Mouse (Mus musculus) forebrain, embryonic 13.5 days (tissue): ENCODE results near the gene Fam102a. TPM values are rescaled to one million over a fixed set of nuclear protein-coding genes. Genes with fewer than 3 reads are reported as not detected.
"Not testable (repeated sequence)": the region's sequence is repeated elsewhere in the genome, so short reads cannot be mapped to it uniquely, and the experiment has no call there.

Experiments used
- ATAC-seq: fragments of 200-750 bp; cut with Nextera tagmentation; 2 replicates; pipeline ENCODE4 v1.8.0; 2017
- H3K27ac ChIP-seq: fragments of 300-500 bp; sonication (generic); 2 replicates; pipeline ENCODE4 v1.5.1; 2015; ENCODE audit warnings: inconsistent platforms, mild to moderate bottlenecking, moderate library complexity
- H3K27me3 ChIP-seq: fragments of 300-500 bp; sonication (generic); 2 replicates; pipeline ENCODE4 v1.6.1; 2015; ENCODE audit warnings: mild to moderate bottlenecking, inconsistent platforms
- H3K36me3 ChIP-seq: fragments of 300-500 bp; sonication (generic); 2 replicates; pipeline ENCODE4 v1.6.1; 2015; ENCODE audit warnings: mild to moderate bottlenecking, inconsistent platforms; ENCODE audit not compliant: poor library complexity, severe bottlenecking
- H3K4me1 ChIP-seq: fragments of 300-500 bp; sonication (generic); 2 replicates; pipeline ENCODE4 v1.6.1; 2015; ENCODE audit warnings: inconsistent platforms
- H3K4me2 ChIP-seq: fragments of 300-500 bp; sonication (generic); 2 replicates; pipeline ENCODE4 v1.6.1; 2015; ENCODE audit warnings: inconsistent platforms, mild to moderate bottlenecking, moderate library complexity
- H3K4me3 ChIP-seq: fragments of 300-500 bp; sonication (generic); 2 replicates; pipeline ENCODE4 v1.5.1; 2015; ENCODE audit warnings: mild to moderate bottlenecking, inconsistent platforms
- H3K9ac ChIP-seq: fragments of 300-500 bp; sonication (generic); 2 replicates; pipeline ENCODE4 v1.6.1; 2015; ENCODE audit warnings: mild to moderate bottlenecking, inconsistent platforms
- H3K9me3 ChIP-seq: fragments of 300-500 bp; sonication (generic); replicated peaks from 2 replicates; pipeline ENCODE4 v1.6.1; 2016; ENCODE audit warnings: inconsistent platforms
- WGBS: fragments of 180-500 bp; shearing (Covaris S2); methylation state at CpG from one replicate; pipeline ENCODE4 v1.1.7; 2015; 5-methylcytosine and 5-hydroxymethylcytosine counted together
- polyA plus RNA-seq: library from polyadenylated mRNA; unstranded; fragments of >200 nt; fragmentation: Nextera tagmentation; extraction: Ambion mirVana; gene quantifications from 2 replicates; pipeline ENCODE4 v1.2.1, GENCODE M21; 2015

Gene Fam102a
- 4.5 and 5.2 TPM in 2 replicates for polyA plus RNA-seq

DNA sequence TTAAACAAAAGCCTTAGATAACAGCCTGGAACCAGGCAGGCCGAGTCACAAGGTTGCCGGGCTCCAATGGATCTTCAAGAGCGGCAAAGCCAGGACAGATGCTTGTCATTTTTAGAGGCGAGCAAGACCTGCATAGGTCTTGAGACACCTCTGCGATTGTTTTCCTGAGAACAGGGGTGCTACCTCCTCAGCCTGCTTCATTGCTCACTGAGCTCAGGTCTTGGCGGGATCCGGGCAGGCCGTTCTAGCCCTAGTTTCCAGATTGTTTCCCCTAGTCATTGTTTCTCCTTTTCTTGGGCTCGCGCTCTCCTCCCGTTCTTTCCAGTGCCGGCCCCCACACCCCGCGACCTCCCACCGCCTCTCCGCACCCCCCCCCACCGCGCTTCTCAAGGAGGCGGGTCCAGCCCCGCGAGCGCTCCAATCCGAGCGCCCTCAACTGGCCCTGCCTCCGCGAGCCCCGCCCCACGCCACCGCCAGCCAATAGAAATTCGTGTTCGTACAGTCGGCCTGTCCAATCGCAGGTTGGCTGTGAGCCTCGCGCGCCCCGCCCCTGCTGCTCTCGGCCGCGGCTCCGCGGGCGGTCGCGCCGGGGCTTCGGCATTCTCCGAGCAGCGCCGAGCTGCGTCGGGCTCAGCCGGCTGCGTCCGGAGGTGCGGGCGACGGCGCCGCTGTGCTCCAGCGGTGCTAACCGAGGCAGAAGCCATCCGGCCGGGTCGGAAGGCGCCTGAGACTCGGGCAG, at the start of gene Fam102a:
Gene Fam102a (plus strand): TSS at position 600 of the 739 bp plus-strand sequence.
- Histone ChIP-seq H3K4me1 (peaks cover 54% of the 10 kb centered on the region), H3K36me3 (no peaks in the 10 kb centered on the region), H3K4me3 (peak within 1 kb of the TSS; percentile 93), H3K27ac (peak within 1 kb of the TSS; percentile 88), H3K9me3 (no peaks in the 10 kb centered on the region), H3K4me2 (peak within 1 kb of the TSS; percentile 84), H3K27me3 (no peaks in the 10 kb centered on the region), H3K9ac (peak within 1 kb of the TSS; percentile 92)
- WGBS, result under 1% methylated on average over 66 of the region's 67 CpGs
- peak; percentile 98 for ATAC-seq

DNA sequence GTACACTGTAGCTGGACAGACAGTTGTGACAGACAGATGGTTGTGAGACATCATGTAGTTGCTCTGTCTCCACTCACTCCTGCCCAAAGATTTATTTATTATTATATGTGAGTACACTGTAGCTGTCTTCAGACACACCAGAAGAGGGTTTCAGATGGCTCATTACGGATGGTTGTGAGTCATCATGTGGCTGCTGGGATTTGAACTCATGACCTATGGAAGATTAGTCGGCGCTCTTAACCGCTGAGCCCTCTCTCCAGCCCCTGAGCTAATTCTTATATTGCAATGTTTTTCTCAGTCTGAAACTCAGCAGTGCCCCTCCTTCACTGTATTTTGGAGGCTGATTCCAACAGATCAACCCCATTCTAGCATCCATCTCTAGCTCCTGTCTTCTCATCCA, 49.4 kb upstream of the Fam102a start:
- no peak overlapping the region for H3K9ac ChIP-seq
- H3K27ac ChIP-seq, result no peak overlapping the region
- H3K27me3 ChIP-seq, result no peaks in the 10 kb centered on the region
- H3K4me3 ChIP-seq, result no peak overlapping the region
- no peaks in the 10 kb centered on the region for H3K36me3 ChIP-seq
- H3K4me1 ChIP-seq, result no peaks in the 10 kb centered on the region
- H3K4me2 ChIP-seq, result no peak overlapping the region
- 93% methylated on average over 4 of the region's 4 CpGs for WGBS
- ATAC-seq, result no peak
- H3K9me3 ChIP-seq, result no peaks in the 10 kb centered on the region

DNA sequence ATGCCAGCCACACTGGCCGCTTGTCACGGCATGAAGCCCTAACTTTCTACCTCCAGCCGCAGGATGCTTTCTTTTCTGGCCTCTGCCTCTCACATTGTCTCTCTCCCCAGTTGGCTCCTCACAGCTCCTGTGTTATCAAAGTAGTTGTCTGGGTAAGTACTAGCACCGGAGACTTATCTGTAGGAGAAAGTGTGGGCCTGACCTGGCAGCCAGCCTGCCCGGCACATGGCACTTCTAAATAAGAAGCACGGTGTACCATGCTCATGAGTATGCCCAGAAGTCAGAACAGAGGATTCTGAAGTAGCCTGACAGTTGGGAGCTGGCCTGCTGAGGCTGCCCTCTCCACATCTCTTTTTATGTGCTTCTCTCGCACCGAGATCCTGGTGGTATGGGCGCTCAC, 49.0 kb upstream of the Fam102a start:
- Histone ChIP-seq H3K27ac (no peak overlapping the region), H3K4me1 (no peaks in the 10 kb centered on the region), H3K9me3 (no peaks in the 10 kb centered on the region), H3K9ac (no peak overlapping the region), H3K4me2 (no peak overlapping the region), H3K4me3 (no peak overlapping the region), H3K36me3 (no peaks in the 10 kb centered on the region), H3K27me3 (no peaks in the 10 kb centered on the region)
- 90% methylated on average over 9 of the region's 9 CpGs for whole genome bisulfite sequencing
- ATAC-seq, result no peak

DNA sequence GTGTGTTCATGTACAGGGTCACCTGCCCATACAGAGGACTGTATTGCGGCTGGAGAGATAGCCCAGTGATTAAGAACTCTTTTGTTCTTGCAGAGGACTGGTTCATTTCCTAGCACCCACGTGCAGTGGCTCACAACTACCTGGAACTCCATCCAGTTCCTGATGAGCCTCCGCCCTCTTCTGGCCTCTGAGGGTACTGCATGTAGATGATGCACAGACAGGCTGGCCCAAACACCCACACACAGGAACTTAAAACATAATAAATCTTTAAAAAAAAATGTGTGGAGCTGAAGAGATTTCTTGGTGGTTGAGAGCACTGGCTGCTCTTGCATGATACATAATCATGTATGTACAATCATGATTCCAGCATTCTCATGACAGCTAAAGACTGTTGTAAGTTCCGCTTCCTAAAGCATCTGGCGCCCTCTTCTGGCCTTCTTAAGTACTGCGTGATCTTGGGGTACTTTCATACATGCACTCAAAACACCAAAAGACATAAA, 48.0 kb upstream of the Fam102a start:
- Histone ChIP-seq H3K27ac (no peak overlapping the region), H3K9ac (no peak overlapping the region), H3K4me3 (no peak overlapping the region), H3K9me3 (no peaks in the 10 kb centered on the region), H3K36me3 (no peaks in the 10 kb centered on the region), H3K27me3 (no peaks in the 10 kb centered on the region), H3K4me1 (no peaks in the 10 kb centered on the region), H3K4me2 (no peak overlapping the region)
- peak; percentile 50 for ATAC-seq
- 5% methylated on average over 6 of the region's 6 CpGs for WGBS

DNA sequence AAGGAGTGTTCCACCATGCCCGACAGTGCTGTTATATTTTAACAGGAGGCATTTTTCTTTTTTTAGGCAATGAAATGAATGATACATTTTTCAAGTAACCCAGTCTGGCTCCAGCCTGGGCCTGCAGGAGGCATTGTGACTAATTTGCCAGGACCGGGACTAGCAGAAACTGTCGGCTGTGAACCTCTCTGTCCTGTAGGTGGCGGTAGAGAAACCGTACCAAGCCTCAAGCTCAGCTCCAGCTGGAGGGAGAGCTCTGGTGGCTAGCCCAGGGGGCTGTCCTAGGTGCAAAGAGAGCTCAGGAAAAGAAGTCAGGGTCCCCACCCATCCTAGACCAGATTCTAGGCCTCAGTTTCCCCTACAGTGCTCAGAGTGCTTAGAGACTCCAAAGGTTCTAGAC, 46.5 kb upstream of the Fam102a start:
- H3K9me3 ChIP-seq, result no peaks in the 10 kb centered on the region
- 3% methylated on average over 5 of the region's 5 CpGs for WGBS
- no peak overlapping the region for H3K4me2 ChIP-seq
- no peaks in the 10 kb centered on the region for H3K36me3 ChIP-seq
- H3K9ac ChIP-seq, result no peak overlapping the region
- peak; percentile 43; the same call in 1 of the 2 replicates for ATAC-seq
- H3K4me1 ChIP-seq, result no peaks in the 10 kb centered on the region
- H3K4me3 ChIP-seq, result no peak overlapping the region
- no peaks in the 10 kb centered on the region for H3K27me3 ChIP-seq
- H3K27ac ChIP-seq, result no peak overlapping the region

DNA sequence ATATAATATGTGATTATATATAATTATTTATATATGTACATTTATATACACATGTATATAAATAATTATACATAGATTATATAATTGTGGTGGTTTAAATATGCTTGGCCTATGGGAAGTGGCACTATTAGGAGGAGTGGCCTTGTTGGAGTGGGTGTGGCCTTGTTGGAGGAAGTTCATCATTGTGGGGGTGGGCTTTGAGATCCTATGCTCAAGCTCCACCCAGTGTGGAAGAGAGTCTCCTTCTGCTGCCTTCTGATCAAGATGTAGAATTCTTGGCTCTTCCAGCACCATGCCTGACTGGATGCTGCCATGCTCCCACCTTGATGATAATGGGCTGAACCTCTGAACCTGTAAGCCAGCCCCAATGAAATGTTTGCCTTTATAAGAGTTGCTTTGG, 44.4 kb upstream of the Fam102a start:
- H3K4me1 ChIP-seq, H3K36me3 ChIP-seq, ATAC-seq, H3K27me3 ChIP-seq, H3K9me3 ChIP-seq, H3K4me2 ChIP-seq, H3K4me3 ChIP-seq, H3K9ac ChIP-seq, H3K27ac ChIP-seq: not testable (repeated sequence)

DNA sequence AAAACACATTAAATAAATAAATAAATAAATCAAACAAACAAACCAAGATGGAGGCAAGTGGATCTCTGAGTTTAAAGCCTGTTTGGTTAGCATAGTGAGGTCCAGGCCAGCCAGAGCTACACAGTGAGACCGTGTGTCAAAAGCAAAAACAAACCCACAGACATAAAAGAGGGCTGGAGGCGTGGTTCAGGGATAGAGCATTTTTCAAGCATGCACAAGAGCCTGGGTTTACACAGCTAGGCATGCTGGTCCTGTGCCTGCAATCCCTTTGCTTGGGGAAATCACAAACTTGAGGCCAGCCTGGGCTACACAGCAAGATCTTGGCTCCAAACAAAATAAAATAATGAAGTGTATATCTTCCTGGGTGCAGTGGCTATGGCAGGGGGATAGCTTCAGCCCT, 42.5 kb upstream of the Fam102a start:
- ATAC-seq, result no peak
- no peaks in the 10 kb centered on the region for H3K27me3 ChIP-seq
- no peak overlapping the region for H3K27ac ChIP-seq
- H3K9ac ChIP-seq, result no peak overlapping the region
- no peak overlapping the region for H3K4me3 ChIP-seq
- H3K36me3 ChIP-seq, result no peaks in the 10 kb centered on the region
- no peak overlapping the region for H3K4me2 ChIP-seq
- H3K4me1 ChIP-seq, result no peaks in the 10 kb centered on the region
- H3K9me3 ChIP-seq, result no peaks in the 10 kb centered on the region
- 70% methylated on average over 2 of the region's 2 CpGs for WGBS

DNA sequence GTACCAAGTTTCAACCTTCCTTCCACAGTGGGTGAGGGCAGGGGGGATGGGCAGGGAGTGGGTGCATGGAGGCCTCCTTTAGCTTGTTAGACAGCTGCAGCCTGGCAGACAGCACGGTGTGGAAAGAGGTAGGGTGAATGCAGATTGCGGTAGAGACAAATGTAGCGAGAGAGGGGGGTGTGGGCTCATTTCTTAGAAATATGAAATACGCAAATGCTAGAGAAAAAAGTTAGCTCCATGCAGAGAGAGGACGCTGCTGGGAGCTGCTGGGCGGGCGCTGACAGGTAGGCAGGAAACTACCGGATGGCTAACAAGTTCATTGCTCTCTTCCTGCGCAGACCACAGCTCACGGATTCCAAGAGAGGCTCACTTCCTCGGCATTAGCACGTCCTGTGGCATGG, 41.8 kb upstream of the Fam102a start:
- no peak overlapping the region for H3K27ac ChIP-seq
- H3K36me3 ChIP-seq, result no peaks in the 10 kb centered on the region
- no peak overlapping the region for H3K4me2 ChIP-seq
- H3K4me1 ChIP-seq, result no peaks in the 10 kb centered on the region
- 81% methylated on average over 12 of the region's 12 CpGs for WGBS
- no peak overlapping the region for H3K9ac ChIP-seq
- no peak for ATAC-seq
- H3K27me3 ChIP-seq, result no peaks in the 10 kb centered on the region
- H3K9me3 ChIP-seq, result no peaks in the 10 kb centered on the region
- no peak overlapping the region for H3K4me3 ChIP-seq

DNA sequence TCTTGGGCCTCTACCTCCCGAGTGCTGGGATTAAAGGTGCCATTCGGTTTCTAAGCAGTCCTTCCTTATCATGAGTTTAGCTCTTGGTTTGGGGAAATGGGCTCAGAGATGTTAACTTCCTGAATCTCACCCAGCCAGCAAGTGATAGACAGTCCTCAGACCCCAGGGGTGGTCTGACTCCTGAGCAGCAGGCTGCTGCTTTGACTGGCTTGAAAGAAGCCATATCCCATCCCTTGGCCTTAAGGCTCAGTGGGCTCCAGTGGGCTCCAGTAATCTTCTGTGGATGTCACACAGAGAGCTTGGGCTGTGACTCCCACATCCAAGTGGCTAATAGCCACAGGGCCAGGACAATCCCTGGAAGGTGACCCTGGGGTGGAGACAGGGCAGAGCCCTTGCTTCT, 40.6 kb upstream of the Fam102a start:
- no peak for ATAC-seq
- Histone ChIP-seq H3K4me1 (no peaks in the 10 kb centered on the region), H3K36me3 (no peaks in the 10 kb centered on the region), H3K9me3 (no peaks in the 10 kb centered on the region; the same call in 1 of the 2 replicates), H3K27me3 (no peaks in the 10 kb centered on the region), H3K9ac (no peak overlapping the region), H3K27ac (no peak overlapping the region), H3K4me3 (no peak overlapping the region), H3K4me2 (no peak overlapping the region)
- 75% methylated on average over 2 of the region's 2 CpGs for WGBS

DNA sequence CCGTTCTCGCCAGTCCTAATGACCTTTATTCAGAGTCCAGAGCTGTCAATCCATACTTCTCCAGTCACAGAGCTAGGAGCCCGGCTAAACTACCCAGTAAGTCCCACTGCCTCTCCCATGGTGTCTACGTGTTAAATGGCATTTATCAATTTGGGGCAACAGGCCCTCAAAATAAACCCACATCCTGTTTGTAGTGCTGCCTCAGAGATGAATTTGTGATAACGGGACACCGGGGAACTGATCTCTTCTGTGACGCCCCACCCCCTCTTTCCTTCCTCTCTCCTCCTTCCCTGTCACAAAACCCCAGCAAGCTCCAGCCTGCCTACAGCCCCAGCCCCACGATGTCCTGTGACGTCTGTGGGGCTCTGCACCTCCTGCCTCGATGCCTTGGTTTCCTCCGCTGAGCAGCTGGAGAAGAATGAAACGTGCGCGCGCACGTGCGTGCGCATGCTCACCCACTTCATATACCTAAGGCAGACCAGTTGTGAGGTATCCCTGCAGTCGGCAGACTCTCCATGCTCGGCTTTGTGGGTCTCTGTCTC, 39.9 kb upstream of the Fam102a start:
- H3K27me3 ChIP-seq, result no peaks in the 10 kb centered on the region
- 82% methylated on average over 20 of the region's 20 CpGs for WGBS
- no peak overlapping the region for H3K9ac ChIP-seq
- H3K4me1 ChIP-seq, result no peaks in the 10 kb centered on the region
- ATAC-seq, result no peak
- no peak overlapping the region for H3K4me3 ChIP-seq
- H3K36me3 ChIP-seq, result no peaks in the 10 kb centered on the region
- no peaks in the 10 kb centered on the region; the same call in 1 of the 2 replicates for H3K9me3 ChIP-seq
- no peak overlapping the region for H3K27ac ChIP-seq
- no peak overlapping the region for H3K4me2 ChIP-seq

DNA sequence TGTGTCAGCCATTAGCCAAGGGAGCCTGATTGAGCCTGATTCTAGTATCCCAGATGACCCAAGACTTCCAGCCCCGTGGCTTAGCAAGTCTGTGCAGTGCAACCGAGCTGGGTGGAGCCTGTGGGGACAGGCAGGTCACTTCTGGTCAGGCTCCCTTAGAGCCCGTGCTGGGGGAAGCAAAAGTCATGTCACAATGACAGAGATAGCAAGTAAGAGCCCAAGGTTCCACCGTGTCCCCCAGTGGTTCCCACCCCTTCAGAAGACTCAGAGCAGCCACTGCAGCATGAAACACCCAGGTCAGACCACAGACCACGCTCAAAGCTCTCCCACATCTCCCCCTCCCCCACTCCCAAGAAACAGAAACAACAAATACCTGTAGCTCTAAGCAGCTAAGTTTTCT, 38.9 kb upstream of the Fam102a start:
- Histone ChIP-seq H3K27me3 (no peaks in the 10 kb centered on the region), H3K27ac (no peak overlapping the region), H3K4me3 (no peak overlapping the region), H3K4me1 (no peaks in the 10 kb centered on the region), H3K9ac (no peak overlapping the region), H3K4me2 (no peak overlapping the region), H3K36me3 (no peaks in the 10 kb centered on the region), H3K9me3 (no peaks in the 10 kb centered on the region; the same call in 1 of the 2 replicates)
- no peak for ATAC-seq
- 74% methylated on average over 5 of the region's 5 CpGs for WGBS

DNA sequence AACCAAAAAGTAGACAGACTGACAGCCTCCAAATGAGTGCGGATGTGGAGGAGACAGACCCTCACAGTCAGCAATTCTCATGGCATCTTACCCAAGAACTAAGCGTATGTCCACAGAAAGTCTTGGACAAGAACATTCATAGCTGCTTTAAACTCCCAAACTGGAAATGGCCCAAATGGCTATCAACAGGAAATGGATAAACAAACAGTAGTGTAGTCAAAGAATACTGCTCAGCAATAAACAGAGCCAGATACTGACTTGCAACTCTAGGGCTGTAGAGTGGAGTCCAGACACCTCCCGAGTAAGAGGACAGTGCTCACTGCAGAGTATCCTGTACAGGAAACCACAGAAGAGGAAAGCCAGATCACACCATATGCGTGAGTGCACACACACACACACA, 35.8 kb upstream of the Fam102a start:
- Histone ChIP-seq H3K9ac (no peak overlapping the region), H3K9me3 (no peaks in the 10 kb centered on the region; the same call in 1 of the 2 replicates), H3K36me3 (no peaks in the 10 kb centered on the region), H3K4me2 (no peak overlapping the region), H3K4me3 (no peak overlapping the region), H3K4me1 (no peaks in the 10 kb centered on the region), H3K27ac (no peak overlapping the region), H3K27me3 (no peaks in the 10 kb centered on the region)
- ATAC-seq, result no peak
- WGBS, result 87% methylated on average over 4 of the region's 4 CpGs
